11 mouse cellular contexts compared by ENCODE assay signal in the genomic region with DNA sequence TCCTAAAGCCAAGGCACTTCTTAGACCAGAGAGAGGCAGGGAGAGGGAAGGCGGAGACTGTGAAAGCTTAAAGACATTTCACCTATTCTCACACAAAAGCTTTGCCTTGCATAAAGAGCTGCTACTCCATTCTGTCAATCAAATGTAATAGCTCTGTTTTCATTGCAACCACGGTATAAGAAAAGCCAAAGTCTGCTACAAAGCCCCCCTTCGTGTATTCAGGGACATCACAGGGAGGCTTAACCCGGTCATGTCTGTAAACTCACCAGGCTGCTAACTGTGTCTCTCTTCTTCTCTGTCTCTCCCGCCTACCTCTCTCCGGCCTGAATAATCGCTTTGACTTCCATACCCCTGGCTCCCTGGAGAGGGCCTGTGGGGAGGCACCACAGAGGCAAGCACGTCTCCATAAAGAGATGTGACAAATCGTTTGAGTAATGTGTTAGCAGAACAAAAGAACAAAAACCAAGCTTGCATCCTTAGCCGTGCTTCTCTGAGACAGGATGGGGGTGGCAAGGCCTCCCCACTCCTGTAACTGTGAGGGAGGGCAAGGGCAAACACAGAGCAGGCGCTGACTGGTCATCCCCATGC. TPM values are rescaled to one million over a fixed set of nuclear protein-coding genes. Genes with fewer than 3 reads are reported as not detected.
A peak's percentile ranks its signal among the peaks of the same experiment; 100 is the strongest.
DNase-seq lines count a peak whose midpoint lies in the region; ATAC-seq lines count a peak whose summit lies in the region.
"Had no signal": no experiment of that assay in that cellular context is flagged by ENCODE, and none has a peak within 500 bp of the region (broad histone marks: within the 10 kb centered on the region; RNA-seq: fewer than 3 reads in every experiment).

No protein-coding gene starts in this region.

- no peaks in the 10 kb centered on the region for H3K27me3 ChIP-seq in limb, embryonic 11.5 days (ENCODE audit: control insufficient read depth, insufficient read depth, low read length)
- H3K27me3 ChIP-seq in limb, embryonic 10.5 days (ENCODE audit: low read depth, poor library complexity, severe bottlenecking), result 0 out of 2 replicates have a peak, but pooled peaks cover 4% of the 10 kb centered on the region
- peaks cover 55% of the 10 kb centered on the region for H3K27me3 ChIP-seq in forebrain, embryonic 12.5 days
- peaks cover 88% of the 10 kb centered on the region for H3K27me3 ChIP-seq in midbrain, embryonic 10.5 days (ENCODE audit: low read depth, poor library complexity, severe bottlenecking)
- H3K27me3 ChIP-seq in stomach, embryonic 16.5 days (ENCODE audit: control insufficient read depth, insufficient read depth, low read length), result no peaks in the 10 kb centered on the region

- H3K4me1 ChIP-seq in limb, embryonic 11.5 days (ENCODE audit: control insufficient read depth, insufficient read depth, low read length), result no peaks in the 10 kb centered on the region
- H3K4me1 ChIP-seq in limb, embryonic 10.5 days, result peaks cover 7% of the 10 kb centered on the region
- H3K4me1 ChIP-seq in forebrain, embryonic 12.5 days, result peaks cover 23% of the 10 kb centered on the region
- peaks cover 32% of the 10 kb centered on the region for H3K4me1 ChIP-seq in midbrain, embryonic 10.5 days
- H3K4me1 ChIP-seq in stomach, embryonic 16.5 days (ENCODE audit: control insufficient read depth, insufficient read depth, low read length), result no peaks in the 10 kb centered on the region

- DNase-seq in limb, embryonic 11.5 days (ENCODE audit: low spot score), result no peak
- no peak for DNase-seq in limb, embryonic 10.5 days (ENCODE audit: low spot score)
- DNase-seq in midbrain, embryonic 10.5 days (ENCODE audit: low spot score), result peak; percentile 80
- no peak for DNase-seq in adrenal gland, adult 2 months
- DNase-seq in thymus, adult 18-20 months, result no peak
- no peak for DNase-seq in layer of hippocampus, postnatal 36 days
- DNase-seq: kidney, postnatal 25 days; lung, postnatal 14 days had no signal

- H3K36me3 ChIP-seq in limb, embryonic 11.5 days (ENCODE audit: control insufficient read depth, insufficient read depth, low read length), result no peaks in the 10 kb centered on the region
- H3K36me3 ChIP-seq in limb, embryonic 10.5 days, result no peaks in the 10 kb centered on the region
- H3K36me3 ChIP-seq in forebrain, embryonic 12.5 days (replicated peaks), result no peaks in the 10 kb centered on the region
- no peaks in the 10 kb centered on the region for H3K36me3 ChIP-seq in midbrain, embryonic 10.5 days
- H3K36me3 ChIP-seq in stomach, embryonic 16.5 days (ENCODE audit: control insufficient read depth, insufficient read depth, low read length), result no peaks in the 10 kb centered on the region

- 16% methylated on average over 11 of the region's 11 CpGs for WGBS in limb, embryonic 11.5 days
- 14% methylated on average over 11 of the region's 11 CpGs for WGBS in limb, embryonic 10.5 days
- 1% methylated on average over 11 of the region's 11 CpGs for WGBS in forebrain, embryonic 12.5 days
- 2% methylated on average over 11 of the region's 11 CpGs for WGBS in midbrain, embryonic 10.5 days
- WGBS in stomach, embryonic 16.5 days, result 23% methylated on average over 11 of the region's 11 CpGs

- no peak for ATAC-seq in limb, embryonic 11.5 days (ENCODE audit: insufficient number of reproducible peaks, low FRiP score, low TSS enrichment, low read depth)
- peak; percentile 85 for ATAC-seq in forebrain, embryonic 12.5 days (ENCODE audit: low FRiP score)
- ATAC-seq in stomach, embryonic 16.5 days (ENCODE audit: insufficient read depth, low FRiP score), result peak; percentile 25; the same call in 1 of the 2 replicates

- H3K4me2 ChIP-seq in limb, embryonic 11.5 days (ENCODE audit: low read depth, severe bottlenecking), result no peak overlapping the region
- H3K4me2 ChIP-seq in forebrain, embryonic 12.5 days, result peak overlapping the region; percentile 36
- no peak overlapping the region for H3K4me2 ChIP-seq in stomach, embryonic 16.5 days (ENCODE audit: low read depth, low read length)

- peak overlapping the region; percentile 13; the same call in 1 of the 2 replicates for H3K9ac ChIP-seq in limb, embryonic 11.5 days (ENCODE audit: low read length)
- H3K9ac ChIP-seq in forebrain, embryonic 12.5 days, result no peak overlapping the region
- no peak overlapping the region for H3K9ac ChIP-seq in stomach, embryonic 16.5 days (ENCODE audit: low read length)

- H3K4me3 ChIP-seq in limb, embryonic 11.5 days (ENCODE audit: low read depth, low read length), result no peak overlapping the region
- no peak overlapping the region for H3K4me3 ChIP-seq in limb, embryonic 10.5 days
- H3K4me3 ChIP-seq in forebrain, embryonic 12.5 days (replicated peaks), result no peak overlapping the region
- H3K4me3 ChIP-seq in midbrain, embryonic 10.5 days, result peak overlapping the region; percentile 32
- no peak overlapping the region for H3K4me3 ChIP-seq in stomach, embryonic 16.5 days (replicated peaks; ENCODE audit: low read length)

- H3K27ac ChIP-seq in limb, embryonic 11.5 days (replicated peaks; ENCODE audit: low read depth, low read length), result no peak overlapping the region
- no peak overlapping the region for H3K27ac ChIP-seq in limb, embryonic 10.5 days
- H3K27ac ChIP-seq in forebrain, embryonic 12.5 days, result peak overlapping the region; percentile 72
- peak overlapping the region; percentile 72 for H3K27ac ChIP-seq in midbrain, embryonic 10.5 days (replicated peaks)
- no peak overlapping the region for H3K27ac ChIP-seq in stomach, embryonic 16.5 days (ENCODE audit: low read length)

- H3K9me3 ChIP-seq in limb, embryonic 11.5 days (ENCODE audit: control insufficient read depth, low read length), result no peaks in the 10 kb centered on the region
- H3K9me3 ChIP-seq in limb, embryonic 10.5 days (replicated peaks), result no peaks in the 10 kb centered on the region
- H3K9me3 ChIP-seq in forebrain, embryonic 12.5 days, result no peaks in the 10 kb centered on the region
- no peaks in the 10 kb centered on the region for H3K9me3 ChIP-seq in midbrain, embryonic 10.5 days (replicated peaks)
- H3K9me3 ChIP-seq in stomach, embryonic 16.5 days (replicated peaks; ENCODE audit: control insufficient read depth, low read length), result no peaks in the 10 kb centered on the region

RNA-seq across cellular contexts. Expression of gene Dhrs9, which starts 38.1 kb away (rescaled TPM):
- polyA plus RNA-seq in limb, embryonic 11.5 days (2014; fragmentation: Nextera tagmentation; extraction: Ambion mirVana), result not detected in 2 replicates
- not detected in 2 replicates for polyA plus RNA-seq in limb, embryonic 10.5 days (2016; fragmentation: Nextera tagmentation; extraction: Ambion mirVana)
- not detected in 2 replicates for polyA plus RNA-seq in forebrain, embryonic 12.5 days (2016; fragmentation: Nextera tagmentation; extraction: Ambion mirVana)
- polyA plus RNA-seq in midbrain, embryonic 10.5 days (2016; fragmentation: Nextera tagmentation; extraction: Ambion mirVana), result not detected in 2 replicates
- polyA plus RNA-seq in stomach, embryonic 16.5 days (2015; fragmentation: Nextera tagmentation; extraction: Ambion mirVana), result 2.0 and 2.7 TPM in 2 replicates
- 1 to 10 TPM; 3.0 to 4.8 TPM for total RNA-seq in adrenal gland, adult 2 months (2021)
- polyA plus RNA-seq in adrenal gland, adult 2 months (2012; rRNA removed), result 0.08 and 0.23 TPM in 2 replicates
- total RNA-seq in layer of hippocampus, postnatal 36 days (2021), result not detected
- polyA plus RNA-seq: heart, embryonic 14.5 days had no signal

Comparison
In these comparisons a context has a peak if more than half of its experiments do, and no peak if none do; other contexts are left out.
1. H3K27ac ChIP-seq: peak in forebrain, embryonic 12.5 days (single experiment) and midbrain, embryonic 10.5 days (single experiment); none in limb, embryonic 11.5 days (single experiment), limb, embryonic 10.5 days (single experiment) and stomach, embryonic 16.5 days (single experiment).